24 mouse cellular contexts compared by ENCODE assay signal in genomic region chr7:44636684-44637083, GRCm38 (mm10). TPM values are rescaled to one million over a fixed set of nuclear protein-coding genes. Genes with fewer than 3 reads are reported as not detected.
DNase-seq lines count a peak whose midpoint lies in the region; ATAC-seq lines count a peak whose summit lies in the region.
"Had no signal": no experiment of that assay in that cellular context is flagged by ENCODE, and none has a peak within 500 bp of the region (broad histone marks: within the 10 kb centered on the region; RNA-seq: fewer than 3 reads in every experiment).

No protein-coding gene starts in this region.

- H3K4me1 ChIP-seq in neural tube, embryonic 15.5 days = 0 out of 2 replicates have a peak, but pooled peaks cover 7% of the 10 kb centered on the region

- ATAC-seq in neural tube, embryonic 15.5 days (ENCODE audit: low FRiP score) = no peak
- ATAC-seq: activated CD4-positive, CD25-positive, alpha-beta regulatory T cell, adult 4 months; hindbrain, postnatal 0 days; Patski had no signal

- no peak overlapping the region for H3K4me2 ChIP-seq in neural tube, embryonic 15.5 days
- H3K4me2 ChIP-seq: embryonic facial prominence, embryonic 13.5 days; forebrain, embryonic 12.5 days; heart, embryonic 11.5 days; heart, embryonic 15.5 days; hindbrain, embryonic 13.5 days had no signal

- no peak overlapping the region for H3K4me3 ChIP-seq in neural tube, embryonic 15.5 days (replicated peaks)
- H3K4me3 ChIP-seq: embryonic facial prominence, embryonic 13.5 days; forebrain, embryonic 12.5 days; heart, adult 2 months; heart, embryonic 15.5 days; hindbrain, embryonic 13.5 days had no signal

- H3K36me3 ChIP-seq in neural tube, embryonic 15.5 days = no peaks in the 10 kb centered on the region
- H3K36me3 ChIP-seq: embryonic facial prominence, embryonic 13.5 days; forebrain, embryonic 12.5 days; heart, embryonic 15.5 days; hindbrain, embryonic 13.5 days had no signal

- DNase-seq in frontal cortex, adult 2 months (ENCODE audit: extremely low spot score in 1 of 2, low spot score in 1 of 2) = peak; percentile 22 to 52
- no peak for DNase-seq in frontal cortex, postnatal 14 days (ENCODE audit: low spot score in 2 of 2)
- DNase-seq in left cerebral cortex, postnatal 25 days (ENCODE audit: low spot score in 2 of 2) = peak; percentile 17 to 83
- no peak for DNase-seq in left cerebral cortex, adult 11 months (ENCODE audit: low spot score)
- peak; percentile 51 to 62 for DNase-seq in right cerebral cortex, adult 2 months (ENCODE audit: low spot score in 2 of 2)
- peak; percentile 56 for DNase-seq in right cerebral cortex, postnatal 36 days (ENCODE audit: low spot score in 2 of 2)
- no peak for DNase-seq in retina, embryonic 14.5 days (ENCODE audit: low spot score)
- DNase-seq: adrenal gland, postnatal 14 days; cerebellum, adult 18-20 months; cerebellum, adult 9-11 months; cerebellum, postnatal 36 days; gastrocnemius, postnatal 10 days; heart, adult 2 months; heart, postnatal 14 days had no signal

- no peak overlapping the region for H3K27ac ChIP-seq in neural tube, embryonic 15.5 days (replicated peaks)
- H3K27ac ChIP-seq: embryonic facial prominence, embryonic 13.5 days; forebrain, embryonic 12.5 days; heart, adult 2 months; heart, embryonic 15.5 days; hindbrain, embryonic 13.5 days; hindbrain, postnatal 0 days had no signal

- 85% methylated on average over 9 of the region's 9 CpGs for WGBS in neural tube, embryonic 15.5 days

- H3K9me3 ChIP-seq in neural tube, embryonic 15.5 days (replicated peaks) = no peaks in the 10 kb centered on the region
- H3K9me3 ChIP-seq: embryonic facial prominence, embryonic 13.5 days; forebrain, embryonic 12.5 days; heart, embryonic 15.5 days; hindbrain, embryonic 13.5 days had no signal

- no peak overlapping the region for H3K9ac ChIP-seq in neural tube, embryonic 15.5 days (replicated peaks)
- H3K9ac ChIP-seq: embryonic facial prominence, embryonic 13.5 days; forebrain, embryonic 12.5 days; heart, embryonic 15.5 days; hindbrain, embryonic 13.5 days had no signal

- intact Hi-C loops in left cerebral cortex, postnatal 25 days (cut with DNase I) = loop anchor here (2.0 kb wide), 1 partner anchor 30 kb away; no protein-coding TSS in a partner anchor

- H3K27me3 ChIP-seq in neural tube, embryonic 15.5 days (replicated peaks) = peaks cover 48% of the 10 kb centered on the region

RNA-seq across cellular contexts. Expression of gene Myh14, which starts 34.0 kb away (rescaled TPM):
- 17.5 and 18.6 TPM in 2 replicates for polyA plus RNA-seq in frontal cortex, adult 2 months (2012; rRNA removed)
- 10 to 100 TPM; 15.4 to 20.6 TPM for total RNA-seq in left cerebral cortex, postnatal 25 days (2021)
- polyA plus RNA-seq in neural tube, embryonic 15.5 days (2015; fragmentation: Nextera tagmentation; extraction: Ambion mirVana) = 4.8 and 6.0 TPM in 2 replicates

RNA-seq across cellular contexts. Expression of gene Kcnc3, which starts 46.2 kb away (rescaled TPM):
- 47.9 and 49.9 TPM in 2 replicates for polyA plus RNA-seq in frontal cortex, adult 2 months (2012; rRNA removed)
- total RNA-seq in left cerebral cortex, postnatal 25 days (2021) = 10 to 100 TPM; 85.1 to 94.3 TPM
- 7.2 and 8.0 TPM in 2 replicates for polyA plus RNA-seq in neural tube, embryonic 15.5 days (2015; fragmentation: Nextera tagmentation; extraction: Ambion mirVana)
- total RNA-seq: hematopoietic stem cell, adult 5-6 weeks had no signal
- polyA plus RNA-seq: activated CD4-positive, CD25-positive, alpha-beta regulatory T cell, adult 4 months had no signal

Comparison
In these comparisons a context has a peak if more than half of its experiments do, and no peak if none do; other contexts are left out.
1. DNase-seq: peak in frontal cortex, adult 2 months (2 of 2), left cerebral cortex, postnatal 25 days (2 of 2), right cerebral cortex, adult 2 months (2 of 2) and right cerebral cortex, postnatal 36 days (2 of 2); none in frontal cortex, postnatal 14 days (0 of 2), left cerebral cortex, adult 11 months (single experiment) and retina, embryonic 14.5 days (single experiment).